Mouse (Mus musculus) neural tube, embryonic 15.5 days (tissue): ENCODE measurements around the gene Cplx3. TPM values are rescaled to one million over a fixed set of nuclear protein-coding genes. Genes with fewer than 3 reads are reported as not detected.

ENCODE experiments used
- ATAC-seq: fragments of 200-750 bp; cut with Nextera tagmentation; 2 replicates; pipeline ENCODE4 v1.8.0; 2017; ENCODE audit warnings: mild to moderate bottlenecking, moderate TSS enrichment, moderate library complexity; ENCODE audit not compliant: low FRiP score
- H3K27ac ChIP-seq: fragments of 300-500 bp; sonication (generic); replicated peaks from 2 replicates; pipeline ENCODE4 v1.5.1; 2015; ENCODE audit warnings: mild to moderate bottlenecking, inconsistent platforms
- H3K27me3 ChIP-seq: fragments of 300-500 bp; sonication (generic); replicated peaks from 2 replicates; pipeline ENCODE4 v1.6.1; 2015; ENCODE audit warnings: inconsistent platforms
- H3K36me3 ChIP-seq: fragments of 300-500 bp; sonication (generic); 2 replicates; pipeline ENCODE4 v1.6.1; 2015; ENCODE audit warnings: inconsistent platforms
- H3K4me1 ChIP-seq: fragments of 300-500 bp; sonication (generic); 2 replicates; pipeline ENCODE4 v1.6.1; 2015; ENCODE audit warnings: inconsistent platforms
- H3K4me2 ChIP-seq: fragments of 300-500 bp; sonication (generic); 2 replicates; pipeline ENCODE4 v1.6.1; 2015; ENCODE audit warnings: inconsistent platforms, mild to moderate bottlenecking, moderate library complexity
- H3K4me3 ChIP-seq: fragments of 300-500 bp; sonication (generic); replicated peaks from 2 replicates; pipeline ENCODE4 v1.5.1; 2015; ENCODE audit warnings: mild to moderate bottlenecking, inconsistent platforms
- H3K9ac ChIP-seq: fragments of 300-500 bp; sonication (generic); replicated peaks from 2 replicates; pipeline ENCODE4 v1.6.1; 2015; ENCODE audit warnings: mild to moderate bottlenecking, inconsistent platforms
- H3K9me3 ChIP-seq: fragments of 300-500 bp; sonication (generic); replicated peaks from 2 replicates; pipeline ENCODE4 v1.6.1; 2016; ENCODE audit warnings: inconsistent platforms
- WGBS: fragments of 180-500 bp; shearing (Covaris S2); methylation state at CpG from one replicate; pipeline ENCODE4 v1.1.7; 2015; ENCODE audit warnings: mixed read lengths; 5-methylcytosine and 5-hydroxymethylcytosine counted together
- polyA plus RNA-seq: library from polyadenylated mRNA; unstranded; fragments of >200 nt; fragmentation: Nextera tagmentation; extraction: Ambion mirVana; gene quantifications from 2 replicates; pipeline ENCODE4 v1.2.1, GENCODE M21; 2015

Gene Cplx3
- polyA plus RNA-seq, 1 experiment from 2014 or later: 0.23 TPM

DNA sequence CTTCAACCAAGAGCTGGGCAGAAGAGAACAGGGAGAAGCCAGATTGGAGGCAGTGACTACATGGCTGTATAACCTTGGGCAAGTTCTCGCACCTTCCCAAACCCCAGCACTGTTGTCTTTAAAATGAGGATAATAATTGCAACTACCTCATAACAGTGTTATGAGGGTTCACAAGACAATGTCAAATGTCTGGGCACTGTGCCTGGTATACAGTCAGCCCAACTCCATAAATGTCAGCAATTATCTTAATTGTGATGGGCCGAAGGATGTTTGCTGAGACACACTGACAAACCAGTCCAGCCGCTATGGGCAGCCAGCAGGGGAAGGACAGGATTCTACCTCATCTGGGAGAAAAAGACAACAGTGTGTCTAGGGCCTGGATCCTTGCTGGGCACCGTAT lies 8.7 kb upstream of the Cplx3 start:
- H3K4me1 ChIP-seq: no peaks in the 10 kb centered on the region
- 86% methylated on average over 4 of the region's 4 CpGs for WGBS

DNA sequence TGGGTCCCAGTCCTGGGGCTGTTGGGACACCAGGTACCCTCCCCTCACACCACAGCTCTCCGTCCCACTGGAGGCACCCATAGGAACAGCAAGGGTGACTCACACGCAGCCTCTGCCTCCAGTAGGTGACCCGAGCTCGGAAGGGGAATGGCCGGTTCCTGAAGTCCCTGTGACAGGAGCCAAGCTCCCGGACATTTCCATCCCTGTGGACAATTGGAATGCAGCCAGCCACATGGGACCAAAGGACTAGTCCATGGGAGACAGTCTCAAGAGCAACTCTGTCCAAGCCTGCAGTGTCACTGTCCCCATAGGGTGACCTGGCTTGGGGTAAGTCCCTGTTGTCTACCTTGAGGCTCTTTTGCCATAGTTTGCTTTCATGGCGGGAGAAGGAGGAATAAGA lies 7.9 kb upstream of the Cplx3 start:
- Histone ChIP-seq H3K9me3 (no peaks in the 10 kb centered on the region), H3K9ac (no peak overlapping the region), H3K27me3 (no peaks in the 10 kb centered on the region), H3K4me3 (no peak overlapping the region), H3K4me1 (no peaks in the 10 kb centered on the region), H3K36me3 (no peaks in the 10 kb centered on the region), H3K4me2 (no peak overlapping the region), H3K27ac (no peak overlapping the region)
- no peak for ATAC-seq
- 76% methylated on average over 7 of the region's 7 CpGs for WGBS

More for the DNA sequence above, 8.7 kb upstream of the Cplx3 start:
- Histone ChIP-seq H3K4me2 (no peak overlapping the region), H3K9me3 (no peaks in the 10 kb centered on the region), H3K9ac (no peak overlapping the region), H3K4me3 (no peak overlapping the region), H3K27ac (no peak overlapping the region), H3K27me3 (no peaks in the 10 kb centered on the region), H3K36me3 (no peaks in the 10 kb centered on the region)
- ATAC-seq: no peak

DNA sequence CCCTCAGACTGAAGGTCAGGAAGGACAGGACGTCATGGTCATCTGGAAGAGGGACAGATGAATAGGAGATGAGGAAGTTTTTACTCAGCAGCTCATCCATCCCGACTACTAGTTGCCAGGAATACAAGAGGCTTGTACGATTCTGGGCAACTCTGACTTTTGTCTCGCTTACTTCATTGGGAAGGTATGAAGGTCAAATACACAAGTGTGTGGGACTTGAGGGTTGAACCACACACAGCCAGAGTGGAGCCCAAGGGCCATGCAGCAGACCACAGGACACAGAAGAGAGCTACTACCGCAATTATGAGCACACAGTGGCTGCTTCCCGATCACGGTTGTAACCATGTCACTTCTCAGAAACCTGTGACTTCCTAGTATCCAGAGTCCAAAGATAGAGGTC lies 6.5 kb upstream of the Cplx3 start:
- no peak for ATAC-seq
- Histone ChIP-seq H3K4me2 (no peak overlapping the region), H3K36me3 (no peaks in the 10 kb centered on the region), H3K27me3 (peaks cover 6% of the 10 kb centered on the region; the same call in 1 of the 2 replicates), H3K9me3 (no peaks in the 10 kb centered on the region), H3K4me1 (no peaks in the 10 kb centered on the region), H3K27ac (no peak overlapping the region), H3K9ac (no peak overlapping the region), H3K4me3 (no peak overlapping the region)
- whole genome bisulfite sequencing: 88% methylated on average over 7 of the region's 7 CpGs

DNA sequence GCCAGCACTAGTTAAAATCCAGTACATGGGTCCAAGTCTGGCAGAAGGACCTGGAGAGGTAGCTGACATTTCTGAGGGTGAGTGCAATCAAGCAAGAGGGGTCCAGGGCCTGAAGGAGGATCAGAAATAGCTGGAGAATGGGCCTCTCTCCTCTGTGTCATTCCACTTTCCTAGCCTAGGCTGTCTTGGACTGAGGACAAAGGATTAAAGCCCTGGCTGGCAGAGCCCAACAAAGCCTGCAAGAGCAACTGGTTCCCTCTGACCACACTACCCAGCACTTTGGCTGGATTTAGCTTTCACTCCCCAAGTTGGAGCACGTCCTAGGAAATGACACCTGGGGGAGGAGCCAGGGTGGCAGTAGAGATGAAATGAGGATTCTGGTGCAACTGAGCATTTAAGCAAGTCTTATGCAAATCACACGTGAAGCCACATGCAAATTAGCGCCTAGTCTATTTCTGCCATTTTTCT lies 4.3 kb upstream of the Cplx3 start:
- no peak overlapping the region for H3K27ac ChIP-seq
- no peak overlapping the region for H3K4me3 ChIP-seq
- 52% methylated on average over 3 of the region's 3 CpGs for WGBS
- no peak overlapping the region for H3K9ac ChIP-seq
- no peaks in the 10 kb centered on the region for H3K36me3 ChIP-seq
- no peak overlapping the region for H3K4me2 ChIP-seq
- H3K9me3 ChIP-seq: no peaks in the 10 kb centered on the region
- ATAC-seq: no peak
- peaks cover 19% of the 10 kb centered on the region for H3K27me3 ChIP-seq
- peaks cover 10% of the 10 kb centered on the region for H3K4me1 ChIP-seq

DNA sequence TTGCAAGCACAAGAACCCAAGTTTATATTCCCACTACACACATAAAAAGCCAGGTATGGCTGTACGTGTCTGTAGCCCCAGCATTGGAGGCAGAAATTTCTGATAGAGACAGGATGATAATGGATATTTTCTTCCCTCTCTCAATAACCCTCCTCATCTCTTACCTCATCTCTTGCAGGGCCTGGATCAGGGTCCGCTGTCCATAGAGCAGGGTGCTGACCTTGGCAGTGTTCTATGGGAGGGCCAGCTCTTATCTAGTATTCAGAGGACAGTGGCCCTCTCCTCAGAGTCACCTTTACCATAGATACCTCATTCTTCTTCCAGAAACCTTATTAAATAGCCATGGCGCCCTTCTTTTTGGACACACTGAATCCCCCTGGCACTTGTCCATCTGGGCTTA lies 3.7 kb upstream of the Cplx3 start:
- no peak for ATAC-seq
- H3K9me3 ChIP-seq: no peaks in the 10 kb centered on the region
- H3K27me3 ChIP-seq: peaks cover 24% of the 10 kb centered on the region
- H3K4me3 ChIP-seq: no peak overlapping the region
- 71% methylated on average over 3 of the region's 3 CpGs for WGBS
- peaks cover 10% of the 10 kb centered on the region for H3K4me1 ChIP-seq
- no peak overlapping the region for H3K27ac ChIP-seq
- no peak overlapping the region for H3K9ac ChIP-seq
- no peak overlapping the region for H3K4me2 ChIP-seq
- H3K36me3 ChIP-seq: no peaks in the 10 kb centered on the region

DNA sequence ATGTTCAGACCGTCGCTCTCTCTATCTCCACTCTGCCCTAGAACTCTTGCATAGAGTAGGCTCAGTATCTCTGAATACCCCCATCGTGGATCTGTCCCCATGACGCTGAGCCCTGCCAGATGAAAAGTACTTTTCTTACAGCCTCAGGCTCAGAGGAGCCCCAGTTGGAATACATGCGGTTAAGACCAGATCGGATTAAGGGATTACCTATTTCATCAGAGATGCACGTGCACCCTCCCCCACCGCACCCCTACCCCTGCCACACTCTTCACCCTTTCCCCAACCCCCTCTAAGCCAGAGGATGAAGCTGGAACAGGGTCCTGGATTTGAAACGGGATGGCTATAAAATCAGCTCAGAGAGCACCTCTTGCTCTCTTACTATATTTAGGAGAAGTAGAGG lies 578 bp downstream of the Cplx3 start:
- Histone ChIP-seq H3K4me3 (no peak overlapping the region), H3K4me1 (peaks cover 18% of the 10 kb centered on the region), H3K9ac (no peak overlapping the region), H3K4me2 (no peak overlapping the region), H3K9me3 (no peaks in the 10 kb centered on the region), H3K27me3 (peaks cover 28% of the 10 kb centered on the region), H3K27ac (no peak overlapping the region), H3K36me3 (no peaks in the 10 kb centered on the region)
- WGBS: 28% methylated on average over 9 of the region's 9 CpGs
- ATAC-seq: no peak

DNA sequence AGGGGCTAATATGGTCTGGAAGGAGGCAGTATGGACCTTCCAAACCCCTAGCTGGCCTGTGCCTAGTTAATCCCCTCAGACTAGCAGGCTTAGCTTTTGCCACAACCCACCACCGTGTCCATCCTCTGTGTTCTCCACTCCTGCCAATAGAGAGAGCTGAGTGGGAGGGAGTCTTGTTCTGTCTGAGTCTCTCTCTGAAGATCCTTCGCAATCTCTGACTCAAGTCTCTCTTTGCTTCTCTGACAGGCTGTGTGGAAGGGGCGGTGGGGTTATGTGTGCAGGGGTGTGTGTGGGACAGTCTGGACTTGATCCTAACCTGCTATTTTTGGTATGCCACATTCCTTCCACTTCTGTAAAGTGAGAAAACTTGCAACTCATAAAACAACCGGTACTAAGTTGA lies 1.2 kb downstream of the Cplx3 start:
- H3K36me3 ChIP-seq: no peaks in the 10 kb centered on the region
- H3K9ac ChIP-seq: no peak overlapping the region
- H3K4me1 ChIP-seq: peaks cover 18% of the 10 kb centered on the region
- no peaks in the 10 kb centered on the region for H3K9me3 ChIP-seq
- H3K27me3 ChIP-seq: peaks cover 28% of the 10 kb centered on the region
- H3K27ac ChIP-seq: no peak overlapping the region
- H3K4me2 ChIP-seq: no peak overlapping the region
- H3K4me3 ChIP-seq: no peak overlapping the region
- no peak for ATAC-seq
- WGBS: 86% methylated on average over 4 of the region's 4 CpGs

DNA sequence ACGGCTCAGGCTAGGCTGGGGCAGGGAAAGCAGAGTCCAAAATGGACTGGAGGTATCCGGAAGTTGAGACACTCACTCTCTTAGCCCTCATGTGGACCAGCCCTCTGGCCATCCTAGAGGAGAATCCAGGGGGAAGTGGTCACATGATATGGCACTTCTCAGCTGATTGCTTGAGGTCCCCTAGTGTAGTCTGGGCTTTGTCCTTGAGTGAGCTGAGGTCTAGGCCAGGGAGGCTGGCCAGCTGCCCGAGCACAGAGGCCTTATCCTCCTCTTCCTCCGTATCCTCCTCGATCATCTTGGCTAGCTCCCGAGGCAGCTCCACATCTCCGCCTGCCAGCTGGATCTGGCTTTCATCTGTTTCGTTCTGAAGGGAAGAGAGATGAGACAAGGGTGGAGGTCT lies 4.0 kb downstream of the Cplx3 start:
- WGBS: 68% methylated on average over 8 of the region's 8 CpGs
- H3K27ac ChIP-seq: no peak overlapping the region
- ATAC-seq: no peak
- no peak overlapping the region for H3K4me3 ChIP-seq
- H3K27me3 ChIP-seq: peaks cover 23% of the 10 kb centered on the region
- no peaks in the 10 kb centered on the region for H3K9me3 ChIP-seq
- H3K4me2 ChIP-seq: no peak overlapping the region
- no peak overlapping the region for H3K9ac ChIP-seq
- peaks cover 30% of the 10 kb centered on the region for H3K4me1 ChIP-seq
- H3K36me3 ChIP-seq: no peaks in the 10 kb centered on the region

DNA sequence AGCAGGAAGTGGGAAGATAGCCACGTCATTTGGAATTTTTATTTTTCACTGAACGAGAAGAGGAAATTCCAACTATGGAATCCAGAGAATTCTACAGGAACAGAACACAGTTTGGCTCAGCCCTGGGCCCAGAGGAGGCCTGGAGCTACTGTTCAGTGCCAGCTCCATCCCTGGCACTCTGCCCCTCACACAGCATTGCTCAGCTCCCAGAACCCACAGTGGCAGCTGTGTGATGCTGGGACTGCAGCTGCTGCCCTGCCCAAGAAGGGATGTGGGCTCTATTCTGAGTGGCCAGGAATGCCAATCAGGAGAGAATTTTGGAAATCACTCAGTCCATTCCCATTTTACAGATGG lies 4.8 kb downstream of the Cplx3 start:
- 0 out of 2 replicates have a peak, but pooled peaks have one; percentile 33 for ATAC-seq
- Histone ChIP-seq H3K4me2 (no peak overlapping the region), H3K36me3 (peaks cover 3% of the 10 kb centered on the region; the same call in 1 of the 2 replicates), H3K27me3 (peaks cover 18% of the 10 kb centered on the region), H3K4me1 (peaks cover 26% of the 10 kb centered on the region), H3K9ac (no peak overlapping the region), H3K4me3 (no peak overlapping the region), H3K27ac (peak overlapping the region; percentile 51; the same call in 1 of the 2 replicates), H3K9me3 (no peaks in the 10 kb centered on the region)
- WGBS: 67% methylated on average over 2 of the region's 2 CpGs

DNA sequence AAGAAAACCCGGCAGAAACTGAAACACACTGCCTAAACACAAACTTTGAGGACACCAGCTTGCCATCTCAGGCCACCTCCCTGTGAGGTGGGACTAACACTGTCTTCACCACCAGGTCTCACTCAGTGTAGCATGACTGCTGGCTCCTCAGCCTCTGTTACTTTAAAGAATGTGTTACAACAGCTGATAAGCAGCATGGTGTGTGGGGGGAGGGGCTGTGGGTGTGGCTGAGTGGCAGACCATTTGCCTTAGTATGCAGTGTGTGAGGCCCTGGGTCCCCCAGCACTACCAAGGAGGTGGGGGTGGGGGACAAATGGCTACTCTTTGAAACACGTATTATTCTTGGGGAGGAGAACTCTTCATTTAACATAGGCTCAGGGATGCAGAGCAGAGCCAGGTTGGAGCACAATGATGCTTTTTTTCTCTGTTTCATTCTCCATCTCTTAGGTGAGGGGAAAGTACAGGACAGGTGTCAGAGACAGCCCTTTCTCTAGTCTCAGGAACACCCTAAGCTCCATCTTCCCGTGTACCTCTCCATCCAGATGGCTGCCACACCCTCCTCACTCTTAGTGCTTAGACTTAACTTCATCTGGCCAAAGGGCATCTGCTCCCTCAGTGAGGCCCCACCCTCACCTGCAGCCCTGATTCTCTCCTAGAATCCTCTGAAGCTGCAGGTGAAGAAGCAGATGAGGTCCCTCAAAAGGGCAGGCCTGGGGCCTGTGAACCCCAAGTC lies 5.3 kb downstream of the Cplx3 start:
- ATAC-seq: no peak
- H3K4me3 ChIP-seq: no peak overlapping the region
- peaks cover 6% of the 10 kb centered on the region; the same call in 1 of the 2 replicates for H3K36me3 ChIP-seq
- no peak overlapping the region for H3K4me2 ChIP-seq
- peaks cover 20% of the 10 kb centered on the region; the same call in 1 of the 2 replicates for H3K4me1 ChIP-seq
- H3K27ac ChIP-seq: no peak overlapping the region
- H3K9me3 ChIP-seq: no peaks in the 10 kb centered on the region
- no peak overlapping the region for H3K9ac ChIP-seq
- WGBS: 16% methylated on average over 3 of the region's 3 CpGs
- peaks cover 13% of the 10 kb centered on the region for H3K27me3 ChIP-seq

DNA sequence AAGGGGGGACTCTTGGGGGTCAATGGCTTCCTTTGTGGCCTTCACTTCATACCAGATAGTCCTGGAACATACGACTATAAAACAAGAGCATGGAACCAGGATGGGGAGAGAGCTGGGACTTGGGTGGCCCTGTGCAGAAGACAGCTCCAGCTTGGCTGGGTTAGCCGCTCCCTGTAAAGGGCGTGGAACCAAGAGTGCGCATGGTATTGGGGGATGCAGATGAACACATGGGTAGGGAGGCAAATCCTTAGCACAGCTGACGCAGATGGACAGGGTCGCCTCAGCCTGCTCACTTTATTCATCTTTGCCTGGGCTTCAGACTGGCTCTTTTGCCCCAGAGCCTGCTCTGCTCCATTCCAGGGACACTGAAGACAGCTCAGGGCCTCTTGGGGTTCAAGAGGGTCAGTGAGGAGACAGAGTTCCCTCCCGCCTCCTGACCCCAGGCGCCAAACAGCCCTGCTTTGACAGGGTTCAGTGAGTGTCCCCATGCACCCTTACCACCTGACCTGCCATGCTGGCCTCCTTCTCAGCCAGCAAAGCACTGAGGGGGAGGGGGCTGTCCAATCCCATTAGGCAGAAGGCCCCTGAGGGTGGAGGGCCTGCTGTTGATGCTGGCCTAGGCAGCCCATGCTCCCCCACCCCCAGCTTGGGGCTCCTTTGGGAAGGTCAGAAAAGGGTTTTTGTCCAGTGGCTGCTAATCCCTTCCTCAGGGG lies 7.1 kb downstream of the Cplx3 start:
- 68% methylated on average over 8 of the region's 8 CpGs for WGBS
- Histone ChIP-seq H3K27ac (no peak overlapping the region), H3K4me2 (no peak overlapping the region), H3K4me3 (no peak overlapping the region), H3K36me3 (peaks cover 20% of the 10 kb centered on the region), H3K27me3 (no peaks in the 10 kb centered on the region), H3K9me3 (no peaks in the 10 kb centered on the region), H3K4me1 (peaks cover 20% of the 10 kb centered on the region; the same call in 1 of the 2 replicates), H3K9ac (no peak overlapping the region)
- ATAC-seq: no peak

DNA sequence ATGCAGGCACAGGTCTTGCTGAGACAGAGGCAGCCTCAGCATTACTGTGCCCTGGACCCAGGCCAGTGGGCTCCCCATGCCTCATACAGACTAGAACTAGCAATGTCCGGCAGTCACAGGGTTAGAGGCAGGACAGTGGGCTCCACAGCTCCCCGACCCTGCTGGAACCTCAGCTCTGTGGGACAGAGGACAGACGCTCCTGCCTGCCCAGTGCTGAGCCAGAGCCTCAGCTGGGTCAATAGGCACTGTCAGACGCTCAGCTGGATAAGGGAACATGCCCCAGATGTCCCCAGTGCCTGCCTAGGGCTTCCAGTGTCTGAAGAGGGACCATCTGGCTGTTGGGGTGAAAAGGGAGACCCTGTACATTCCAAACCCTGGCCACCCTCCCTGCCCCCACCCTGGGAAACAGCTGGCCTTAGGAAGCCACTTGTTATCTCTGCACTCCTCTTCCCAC lies 8.1 kb downstream of the Cplx3 start:
- no peak overlapping the region for H3K4me2 ChIP-seq
- no peaks in the 10 kb centered on the region for H3K9me3 ChIP-seq
- no peaks in the 10 kb centered on the region for H3K27me3 ChIP-seq
- H3K36me3 ChIP-seq: peaks cover 30% of the 10 kb centered on the region
- ATAC-seq: no peak
- peaks cover 20% of the 10 kb centered on the region; the same call in 1 of the 2 replicates for H3K4me1 ChIP-seq
- WGBS: 30% methylated on average over 4 of the region's 4 CpGs
- H3K9ac ChIP-seq: no peak overlapping the region
- H3K4me3 ChIP-seq: no peak overlapping the region
- H3K27ac ChIP-seq: no peak overlapping the region
